Mouse (Mus musculus) heart, embryonic 14.5 days (tissue): Measurements from ENCODE around the gene Slc11a2. TPM values are rescaled to one million over a fixed set of nuclear protein-coding genes. Genes with fewer than 3 reads are reported as not detected.
"Not testable (repeated sequence)": the region's sequence is repeated elsewhere in the genome, so short reads cannot be mapped to it uniquely, and the experiment has no call there.

Experiments used
- ATAC-seq: fragments of 200-750 bp; cut with Nextera tagmentation; 2 replicates; pipeline ENCODE4 v1.8.0; 2017; ENCODE audit warnings: low read depth, moderate TSS enrichment; ENCODE audit not compliant: insufficient number of reproducible peaks, insufficient read depth, low FRiP score
- H3K27ac ChIP-seq, 2 experiments: fragments of 200-500 bp in 1 of 2; fragments of 300-500 bp in 1 of 2; sonication (generic) in 1 of 2; replicated peaks in 1 of 2; 2 replicates each; pipeline ENCODE4 v1.5.1; 2012 to 2014; ENCODE audit warnings: low read depth in 2 of 2, low read length in 2 of 2, control low read depth in 1 of 2, mild to moderate bottlenecking in 1 of 2, mixed read lengths in 1 of 2; ENCODE audit not compliant: control insufficient read depth in 1 of 2, insufficient read depth in 1 of 2
- H3K27me3 ChIP-seq: fragments of 300-500 bp; sonication (generic); 2 replicates; pipeline ENCODE4 v1.6.1; 2014; ENCODE audit warnings: mild to moderate bottlenecking, low read length, control low read depth; ENCODE audit not compliant: control insufficient read depth, insufficient read depth
- H3K36me3 ChIP-seq: fragments of 300-500 bp; sonication (generic); 2 replicates; pipeline ENCODE4 v1.6.1; 2014; ENCODE audit warnings: mild to moderate bottlenecking, control low read depth, low read length, mixed read lengths; ENCODE audit not compliant: control insufficient read depth, insufficient read depth
- H3K4me1 ChIP-seq, 2 experiments: fragments of 200-500 bp in 1 of 2; fragments of 300-500 bp in 1 of 2; sonication (generic) in 1 of 2; 2 replicates each; pipeline ENCODE4 v1.6.1; 2012 to 2014; ENCODE audit warnings: low read length in 2 of 2, control low read depth in 1 of 2, mixed read lengths in 1 of 2; ENCODE audit not compliant: control insufficient read depth in 2 of 2, insufficient read depth in 2 of 2
- H3K4me2 ChIP-seq: fragments of 300-500 bp; sonication (generic); 2 replicates; pipeline ENCODE4 v1.6.1; 2014; ENCODE audit warnings: mild to moderate bottlenecking, low read length
- H3K4me3 ChIP-seq, 2 experiments: fragments of 200-500 bp in 1 of 2; fragments of 300-500 bp in 1 of 2; sonication (generic) in 1 of 2; 2 replicates each; pipeline ENCODE4 v1.5.1; 2012 to 2014; ENCODE audit warnings: low read length in 2 of 2, mild to moderate bottlenecking in 2 of 2, control low read depth in 1 of 2, low read depth in 1 of 2, moderate library complexity in 1 of 2; ENCODE audit not compliant: control insufficient read depth in 1 of 2, insufficient read depth in 1 of 2
- H3K9ac ChIP-seq: fragments of 300-500 bp; sonication (generic); 2 replicates; pipeline ENCODE4 v1.6.1; 2014; ENCODE audit warnings: mild to moderate bottlenecking, low read length
- H3K9me3 ChIP-seq: fragments of 300-500 bp; sonication (generic); 2 replicates; pipeline ENCODE4 v1.6.1; 2016; ENCODE audit warnings: low read length, control low read depth; ENCODE audit not compliant: control insufficient read depth
- WGBS: fragments of 180-500 bp; shearing (Covaris S2); extraction: QIAGEN DNeasy Blood & Tissue Kit; methylation state at CpG from one replicate; pipeline ENCODE4 v1.1.7; 2014; 5-methylcytosine and 5-hydroxymethylcytosine counted together
- polyA plus RNA-seq: library from polyadenylated mRNA; unstranded; fragments of >200 nt; fragmentation: Nextera tagmentation; extraction: Ambion mirVana; gene quantifications from 2 replicates; pipeline ENCODE4 v1.2.1, GENCODE M21; 2014

Gene Slc11a2
- polyA plus RNA-seq, 1 experiment from 2014 or later, result 12.7 TPM

GRCm38 (mm10) chr15:100388224-100388835 is 36.5 kb downstream of the Slc11a2 start:
- no peak overlapping the region for H3K9ac ChIP-seq
- H3K4me3 ChIP-seq, result no peak overlapping the region
- H3K27me3 ChIP-seq, result no peaks in the 10 kb centered on the region
- peaks cover 10 to 13% of the 10 kb centered on the region in 2 experiments for H3K4me1 ChIP-seq
- 88% methylated on average over 15 of the region's 16 CpGs for WGBS
- H3K9me3 ChIP-seq, result no peaks in the 10 kb centered on the region
- no peak overlapping the region for H3K4me2 ChIP-seq
- ATAC-seq, result no peak
- H3K27ac ChIP-seq, result no peak overlapping the region
- H3K36me3 ChIP-seq, result no peaks in the 10 kb centered on the region; the same call in 1 of the 2 replicates

GRCm38 (mm10) chr15:100387544-100388223 is 37.2 kb downstream of the Slc11a2 start:
- Histone ChIP-seq H3K36me3 (no peaks in the 10 kb centered on the region), H3K4me3 (no peak overlapping the region), H3K9ac (no peak overlapping the region), H3K27ac (no peak overlapping the region), H3K27me3 (no peaks in the 10 kb centered on the region), H3K9me3 (no peaks in the 10 kb centered on the region), H3K4me2 (no peak overlapping the region), H3K4me1 (peaks cover 8 to 13% of the 10 kb centered on the region in 2 experiments)
- no peak for ATAC-seq
- WGBS, result 92% methylated on average over 17 of the region's 17 CpGs

- Histone ChIP-seq H3K9me3 (no peaks in the 10 kb centered on the region), H3K4me2 (no peak overlapping the region), H3K4me3 (no peak overlapping the region), H3K27ac (no peak overlapping the region), H3K27me3 (no peaks in the 10 kb centered on the region), H3K4me1 (peaks cover 3 to 7% of the 10 kb centered on the region in 2 experiments), H3K9ac (no peak overlapping the region), H3K36me3 (no peaks in the 10 kb centered on the region)
- WGBS, result 91% methylated on average over 9 of the region's 9 CpGs
- no peak for ATAC-seq
Observed at GRCm38 (mm10) chr15:100385705-100386104, 39.2 kb downstream of the Slc11a2 start.

GRCm38 (mm10) chr15:100380104-100380503 is 44.8 kb downstream of the Slc11a2 start:
- H3K4me1 ChIP-seq, result no peaks in the 10 kb centered on the region
- no peaks in the 10 kb centered on the region for H3K27me3 ChIP-seq
- H3K4me2 ChIP-seq, result no peak overlapping the region
- ATAC-seq, result no peak
- H3K36me3 ChIP-seq, result no peaks in the 10 kb centered on the region
- WGBS, result 73% methylated on average over 2 of the region's 2 CpGs
- H3K9ac ChIP-seq, result no peak overlapping the region
- no peaks in the 10 kb centered on the region for H3K9me3 ChIP-seq
- H3K4me3 ChIP-seq, result no peak overlapping the region
- no peak overlapping the region for H3K27ac ChIP-seq

- no peak overlapping the region for H3K4me3 ChIP-seq
- WGBS, result 80% methylated on average over 8 of the region's 8 CpGs
Observed at GRCm38 (mm10) chr15:100379658-100380057, 45.2 kb downstream of the Slc11a2 start.

GRCm38 (mm10) chr15:100377847-100378505 is 46.9 kb downstream of the Slc11a2 start:
- not testable (repeated sequence) for H3K9me3 ChIP-seq, H3K4me2 ChIP-seq, ATAC-seq, H3K4me1 ChIP-seq, H3K4me3 ChIP-seq, H3K27ac ChIP-seq, H3K36me3 ChIP-seq, H3K9ac ChIP-seq, H3K27me3 ChIP-seq
- WGBS, result 10% methylated on average over 3 of the region's 9 CpGs

More at GRCm38 (mm10) chr15:100379658-100380057, 45.2 kb downstream of the Slc11a2 start:
- Histone ChIP-seq H3K9ac (no peak overlapping the region), H3K9me3 (no peaks in the 10 kb centered on the region), H3K36me3 (no peaks in the 10 kb centered on the region), H3K27me3 (no peaks in the 10 kb centered on the region), H3K4me1 (no peaks in the 10 kb centered on the region), H3K4me2 (no peak overlapping the region), H3K27ac (no peak overlapping the region)
- ATAC-seq, result no peak

- H3K36me3 ChIP-seq, result no peaks in the 10 kb centered on the region
- no peak overlapping the region for H3K9ac ChIP-seq
- no peaks in the 10 kb centered on the region for H3K4me1 ChIP-seq
- H3K27ac ChIP-seq, result no peak overlapping the region
- H3K27me3 ChIP-seq, result no peaks in the 10 kb centered on the region
- H3K9me3 ChIP-seq, result no peaks in the 10 kb centered on the region
- WGBS, result 29% methylated on average over 5 of the region's 5 CpGs
- H3K4me3 ChIP-seq, result no peak overlapping the region
- H3K4me2 ChIP-seq, result no peak overlapping the region
- ATAC-seq, result no peak
Observed at GRCm38 (mm10) chr15:100375066-100375465, 49.8 kb downstream of the Slc11a2 start.
